Mouse (Mus musculus): ENCODE measurements around the gene Adamts2.

The Adamts2 gene

GRCm38 (mm10) chr11:50673525-50674250 lies 71.8 kb downstream of the Adamts2 start:
- DNase-seq, result peak; percentile 35 to 44

- DNase-seq, result no peak
Measured at GRCm38 (mm10) chr11:50674390-50674789, 72.5 kb downstream of the Adamts2 start.

GRCm38 (mm10) chr11:50678650-50679049 lies 76.8 kb downstream of the Adamts2 start:
- DNase-seq, result no peak

- DNase-seq, result no peak
Measured at GRCm38 (mm10) chr11:50681940-50682339, 80.1 kb downstream of the Adamts2 start.

GRCm38 (mm10) chr11:50683821-50684220 lies 81.9 kb downstream of the Adamts2 start:
- DNase-seq, result no peak

GRCm38 (mm10) chr11:50688584-50688983 lies 86.7 kb downstream of the Adamts2 start:
- no peak for DNase-seq

GRCm38 (mm10) chr11:50689672-50690071 lies 87.8 kb downstream of the Adamts2 start:
- no peak for DNase-seq

GRCm38 (mm10) chr11:50699971-50700370 lies 98.1 kb downstream of the Adamts2 start:
- no peak for DNase-seq

GRCm38 (mm10) chr11:50700496-50700895 lies 98.6 kb downstream of the Adamts2 start:
- no peak for DNase-seq

- DNase-seq, result no peak
Measured at GRCm38 (mm10) chr11:50703397-50703796, 101.5 kb downstream of the Adamts2 start.

- no peak for DNase-seq
Measured at GRCm38 (mm10) chr11:50704511-50704910, 102.6 kb downstream of the Adamts2 start.

GRCm38 (mm10) chr11:50707259-50707658 lies 105.4 kb downstream of the Adamts2 start:
- DNase-seq, result no peak

GRCm38 (mm10) chr11:50713610-50714202 lies 111.8 kb downstream of the Adamts2 start:
- DNase-seq, result no peak

GRCm38 (mm10) chr11:50715091-50715490 lies 113.2 kb downstream of the Adamts2 start:
- DNase-seq, result no peak

GRCm38 (mm10) chr11:50717381-50717897 lies 115.6 kb downstream of the Adamts2 start:
- DNase-seq, result no peak

GRCm38 (mm10) chr11:50718862-50719261 lies 117.0 kb downstream of the Adamts2 start:
- no peak for DNase-seq

- no peak for DNase-seq
Measured at GRCm38 (mm10) chr11:50720421-50720820, 118.5 kb downstream of the Adamts2 start.

GRCm38 (mm10) chr11:50720856-50721550 lies 119.1 kb downstream of the Adamts2 start:
- no peak for DNase-seq

GRCm38 (mm10) chr11:50725595-50725994 lies 123.7 kb downstream of the Adamts2 start:
- no peak for DNase-seq

- no peak for DNase-seq
Measured at GRCm38 (mm10) chr11:50726035-50726434, 124.2 kb downstream of the Adamts2 start.

- no peak for DNase-seq
Measured at GRCm38 (mm10) chr11:50733146-50733545, 131.3 kb downstream of the Adamts2 start.

GRCm38 (mm10) chr11:50734129-50734528 lies 132.2 kb downstream of the Adamts2 start:
- DNase-seq, result peak; percentile 23 to 26

- no peak for DNase-seq
Measured at GRCm38 (mm10) chr11:50736548-50736947, 134.7 kb downstream of the Adamts2 start.

- no peak for DNase-seq
Measured at GRCm38 (mm10) chr11:50738436-50738835, 136.6 kb downstream of the Adamts2 start.
